Mouse (Mus musculus): ENCODE results near the gene Actr6. TPM values are rescaled to one million over a fixed set of nuclear protein-coding genes. Genes with fewer than 3 reads are reported as not detected.

The Actr6 gene
- total and polyA plus RNA-seq, 3 experiments: 14.4 to 414 (median 15.3) TPM

GRCm38 (mm10) chr10:89747911-89748310 lies 15.8 kb upstream of the Actr6 start:
- no peak for TF ChIP-seq POLR2A (IDR thresholded peaks at IDR 0.05; ENCODE audit: control insufficient read depth in 1 of 2, insufficient read depth in 1 of 2, low read depth in 1 of 2, low read length in 2 of 2, poor library complexity in 1 of 2)
- TF ChIP-seq RAD21 (IDR thresholded peaks at IDR 0.05; ENCODE audit: low read depth, low read length): no peak
- no peak for TF ChIP-seq MXI1 (IDR thresholded peaks at IDR 0.05; ENCODE audit: low read depth, low read length)
- no peak for TF ChIP-seq MEF2A (IDR thresholded peaks at IDR 0.05; ENCODE audit: extremely low read depth, insufficient replicate concordance, low read depth, low read length, poor library complexity, severe bottlenecking)
- no peak for TF ChIP-seq CHD1 (IDR thresholded peaks at IDR 0.05; ENCODE audit: low read depth, low read length)
- TF ChIP-seq HCFC1 (IDR thresholded peaks at IDR 0.05; ENCODE audit: low read depth, low read length): no peak
- TF ChIP-seq ZMIZ1 (IDR thresholded peaks at IDR 0.05; ENCODE audit: low read depth, low read length): no peak
- TF ChIP-seq TBP (IDR thresholded peaks at IDR 0.05; ENCODE audit: low read depth, low read length): no peak
- TF ChIP-seq UBTF (IDR thresholded peaks at IDR 0.05; ENCODE audit: borderline replicate concordance, insufficient read depth, low read depth, low read length): no peak
- TF ChIP-seq MYB (IDR thresholded peaks at IDR 0.05; ENCODE audit: low read depth, low read length): no peak
- no peak for TF ChIP-seq BHLHE40 (IDR thresholded peaks at IDR 0.05; ENCODE audit: borderline replicate concordance, low read depth, low read length)
- no peak for TF ChIP-seq POLR2AphosphoS2 (IDR thresholded peaks at IDR 0.05; ENCODE audit: low read length)
- TF ChIP-seq MAZ (IDR thresholded peaks at IDR 0.05; ENCODE audit: low read depth, low read length): no peak
- no peak for TF ChIP-seq ELF1 (IDR thresholded peaks at IDR 0.05; ENCODE audit: low read depth, low read length)
- no peak; the same call in 1 of the 2 replicates for TF ChIP-seq SIN3A (IDR thresholded peaks at IDR 0.05; ENCODE audit: low read length)
- TF ChIP-seq USF1 (IDR thresholded peaks at IDR 0.05; ENCODE audit: low read depth, low read length): no peak
- TF ChIP-seq MYC (IDR thresholded peaks at IDR 0.05; ENCODE audit: low read depth, low read length): no peak
- no peak for TF ChIP-seq TAL1 (IDR thresholded peaks at IDR 0.05; ENCODE audit: low read length)
- no peak for TF ChIP-seq JUND (IDR thresholded peaks at IDR 0.05; ENCODE audit: low read depth, low read length)
- Histone ChIP-seq H3K27ac (ENCODE audit: control insufficient read depth, low read depth, low read length) (no peak overlapping the region), H3K79me2 (ENCODE audit: control insufficient read depth, insufficient read depth, low read length, poor library complexity) (peaks cover 40% of the 10 kb centered on the region), H3K4me1 (ENCODE audit: control insufficient read depth in 1 of 2, insufficient read depth in 2 of 2, low read length in 2 of 2) (peaks cover 7 to 30% of the 10 kb centered on the region in 2 experiments), H3K36me3 (ENCODE audit: control insufficient read depth in 1 of 2, insufficient read depth in 2 of 2, low read length in 2 of 2) (peaks cover 0 to 20% of the 10 kb centered on the region in 2 experiments; a peak in 2 of 4 replicates), H3K4me3 (ENCODE audit: control insufficient read depth in 1 of 2, insufficient read depth in 1 of 2, low read depth in 2 of 2, low read length in 2 of 2) (no peak overlapping the region), H3K9me3 (replicated peaks; ENCODE audit: insufficient read depth, low read length) (no peaks in the 10 kb centered on the region), H3K27me3 (ENCODE audit: control insufficient read depth in 1 of 2, insufficient read depth in 2 of 2, low read length in 2 of 2) (no peaks in the 10 kb centered on the region), H3K9ac (ENCODE audit: control insufficient read depth, low read depth, low read length, poor library complexity, severe bottlenecking) (no peak overlapping the region)
- no peak for DNase-seq (ENCODE audit: low read depth, low spot score)

GRCm38 (mm10) chr10:89747221-89747905 lies 15.3 kb upstream of the Actr6 start:
- Histone ChIP-seq H3K79me2 (ENCODE audit: control insufficient read depth, insufficient read depth, low read length, poor library complexity) (peaks cover 39% of the 10 kb centered on the region), H3K27ac (ENCODE audit: control insufficient read depth, low read depth, low read length) (no peak overlapping the region), H3K4me1 (ENCODE audit: control insufficient read depth in 1 of 2, insufficient read depth in 2 of 2, low read length in 2 of 2) (peaks cover 7 to 32% of the 10 kb centered on the region in 2 experiments), H3K9me3 (replicated peaks; ENCODE audit: insufficient read depth, low read length) (no peaks in the 10 kb centered on the region), H3K36me3 (ENCODE audit: control insufficient read depth in 1 of 2, insufficient read depth in 2 of 2, low read length in 2 of 2) (peaks cover 0 to 22% of the 10 kb centered on the region in 2 experiments; a peak in 2 of 4 replicates), H3K27me3 (ENCODE audit: control insufficient read depth in 1 of 2, insufficient read depth in 2 of 2, low read length in 2 of 2) (no peaks in the 10 kb centered on the region), H3K9ac (ENCODE audit: control insufficient read depth, low read depth, low read length, poor library complexity, severe bottlenecking) (no peak overlapping the region), H3K4me3 (ENCODE audit: control insufficient read depth in 1 of 2, insufficient read depth in 1 of 2, low read depth in 2 of 2, low read length in 2 of 2) (no peak overlapping the region)
- no peak for DNase-seq (ENCODE audit: low read depth, low spot score)
- TF ChIP-seq BHLHE40 (IDR thresholded peaks at IDR 0.05; ENCODE audit: borderline replicate concordance, low read depth, low read length): no peak
- TF ChIP-seq MYB (IDR thresholded peaks at IDR 0.05; ENCODE audit: low read depth, low read length): no peak
- no peak for TF ChIP-seq CTCF (IDR thresholded peaks at IDR 0.05 in 2 of 3, conservative IDR thresholded peaks at IDR 0.05 in 1 of 3; ENCODE audit: control insufficient read depth in 1 of 3, insufficient read depth in 1 of 3, low read depth in 2 of 3, low read length in 3 of 3, poor library complexity in 1 of 3, severe bottlenecking in 1 of 3)
- TF ChIP-seq MAFK (IDR thresholded peaks at IDR 0.05; ENCODE audit: borderline replicate concordance, low read depth, low read length): no peak
- TF ChIP-seq USF1 (IDR thresholded peaks at IDR 0.05; ENCODE audit: low read depth, low read length): no peak
